Mouse (Mus musculus) ES-E14 (cell line): ENCODE results near the gene Zcchc7.

Source experiments
- MAFK ChIP-seq: IDR thresholded peaks from 2 replicates; pipeline ENCODE4 v1.6.1; 2014; ENCODE audit warnings: mild to moderate bottlenecking, low read depth, low read length, inconsistent platforms; ENCODE audit not compliant: insufficient read depth
- ZC3H11A ChIP-seq: IDR thresholded peaks from 2 replicates; pipeline ENCODE4 v1.6.1; 2012; ENCODE audit warnings: low read depth, mild to moderate bottlenecking, inconsistent platforms, low read length, borderline replicate concordance
- ZNF384 ChIP-seq: IDR thresholded peaks from 2 replicates; pipeline ENCODE4 v1.6.1; 2012; ENCODE audit warnings: low read depth, low read length, inconsistent platforms

GRCm38 (mm10) chr4:44715621-44716160, 40.0 kb upstream of the Zcchc7 start:
- no peak for TF ChIP-seq ZNF384
- TF ChIP-seq MAFK: no peak
- no peak for TF ChIP-seq ZC3H11A
